10 mouse cellular contexts compared by ENCODE assay signal in the genomic region with DNA sequence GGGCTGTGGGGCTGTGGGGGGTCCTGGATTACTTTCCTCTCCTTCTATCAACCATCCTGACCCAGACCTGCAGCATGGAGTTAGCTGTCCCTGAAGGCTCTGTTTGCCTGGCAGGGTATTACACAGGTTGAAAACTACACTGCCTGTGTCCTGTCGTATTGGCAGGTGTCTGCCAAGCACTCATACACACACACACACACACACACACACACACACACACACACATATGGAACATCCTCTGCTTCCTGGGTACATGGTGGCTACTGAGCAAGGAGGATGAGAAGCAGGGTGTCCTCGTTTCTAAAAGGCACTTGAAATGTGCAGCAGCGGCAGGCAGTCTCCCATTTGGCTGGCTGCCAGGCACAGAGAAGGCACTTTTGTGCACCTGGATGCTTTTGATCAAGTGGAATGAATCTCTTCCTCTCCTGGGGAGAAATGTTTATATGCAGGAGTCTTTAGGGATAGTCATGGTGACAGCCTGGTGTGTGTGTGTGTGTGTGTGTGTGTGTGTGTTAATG. TPM values are rescaled to one million over a fixed set of nuclear protein-coding genes. Genes with fewer than 3 reads are reported as not detected.
DNase-seq lines count a peak whose midpoint lies in the region; ATAC-seq and TF ChIP-seq lines count a peak whose summit lies in the region.
"Had no signal": no experiment of that assay in that cellular context is flagged by ENCODE, and none has a peak within 500 bp of the region (broad histone marks: within the 10 kb centered on the region; RNA-seq: fewer than 3 reads in every experiment).

No protein-coding gene starts in this region.

- no peak overlapping the region for H3K4me2 ChIP-seq in kidney, embryonic 14.5 days (replicated peaks; ENCODE audit: low read depth, low read length)
- H3K4me2 ChIP-seq in embryonic facial prominence, embryonic 13.5 days: peak overlapping the region; percentile 45
- H3K4me2 ChIP-seq in hindbrain, embryonic 12.5 days (replicated peaks): peak overlapping the region; percentile 15
- peak overlapping the region; percentile 18; the same call in 1 of the 2 replicates for H3K4me2 ChIP-seq in neural tube, embryonic 14.5 days (ENCODE audit: low read depth, low read length)

- no peak for TF ChIP-seq POLR2A in thymus, adult 2 months (IDR thresholded peaks at IDR 0.05; ENCODE audit: control insufficient read depth, extremely low read depth, insufficient read depth, low read length, poor library complexity)

- H3K36me3 ChIP-seq in kidney, embryonic 14.5 days (ENCODE audit: control insufficient read depth, insufficient read depth, low read length): no peaks in the 10 kb centered on the region
- no peaks in the 10 kb centered on the region for H3K36me3 ChIP-seq in embryonic facial prominence, embryonic 13.5 days
- no peaks in the 10 kb centered on the region for H3K36me3 ChIP-seq in hindbrain, embryonic 12.5 days
- no peaks in the 10 kb centered on the region for H3K36me3 ChIP-seq in neural tube, embryonic 14.5 days (ENCODE audit: control insufficient read depth, insufficient read depth, low read length)
- no peaks in the 10 kb centered on the region for H3K36me3 ChIP-seq in thymus, adult 2 months (ENCODE audit: control insufficient read depth, insufficient read depth, low read length)

- no peak overlapping the region for H3K9ac ChIP-seq in kidney, embryonic 14.5 days (ENCODE audit: low read depth, low read length)
- H3K9ac ChIP-seq in embryonic facial prominence, embryonic 13.5 days: no peak overlapping the region
- H3K9ac ChIP-seq in hindbrain, embryonic 12.5 days: no peak overlapping the region
- no peak overlapping the region for H3K9ac ChIP-seq in neural tube, embryonic 14.5 days (replicated peaks; ENCODE audit: low read depth, low read length)

- peak; percentile 12 for DNase-seq in kidney, postnatal 14 days
- no peak for DNase-seq in layer of hippocampus, adult 18-20 months (ENCODE audit: low spot score in 2 of 2)
- DNase-seq in thymus, adult 2 months: no peak
- DNase-seq in thymus, postnatal 4 days: no peak

- no peak for TF ChIP-seq CTCF in thymus, adult 2 months (IDR thresholded peaks at IDR 0.05; ENCODE audit: borderline replicate concordance, control insufficient read depth, extremely low read depth, insufficient read depth, low read length, poor library complexity)

- H3K4me3 ChIP-seq in kidney, embryonic 14.5 days (ENCODE audit: low read length): no peak overlapping the region
- H3K4me3 ChIP-seq in embryonic facial prominence, embryonic 13.5 days: no peak overlapping the region
- H3K4me3 ChIP-seq in hindbrain, embryonic 12.5 days: no peak overlapping the region
- H3K4me3 ChIP-seq in neural tube, embryonic 14.5 days (ENCODE audit: low read depth, low read length): no peak overlapping the region
- H3K4me3 ChIP-seq in thymus, adult 2 months (ENCODE audit: control insufficient read depth, insufficient read depth, low read length): no peak overlapping the region

- H3K4me1 ChIP-seq in kidney, embryonic 14.5 days (ENCODE audit: control insufficient read depth, insufficient read depth, low read length): 0 out of 2 replicates have a peak, but pooled peaks cover 3% of the 10 kb centered on the region
- H3K4me1 ChIP-seq in embryonic facial prominence, embryonic 13.5 days: peaks cover 29% of the 10 kb centered on the region
- H3K4me1 ChIP-seq in hindbrain, embryonic 12.5 days: peaks cover 10% of the 10 kb centered on the region
- peaks cover 16% of the 10 kb centered on the region for H3K4me1 ChIP-seq in neural tube, embryonic 14.5 days (ENCODE audit: control insufficient read depth, insufficient read depth, low read length)
- H3K4me1 ChIP-seq in thymus, adult 2 months (replicated peaks; ENCODE audit: control insufficient read depth, insufficient read depth, low read length): no peaks in the 10 kb centered on the region

- H3K9me3 ChIP-seq in kidney, embryonic 14.5 days (ENCODE audit: control insufficient read depth, low read length): no peaks in the 10 kb centered on the region
- H3K9me3 ChIP-seq in embryonic facial prominence, embryonic 13.5 days: no peaks in the 10 kb centered on the region
- no peaks in the 10 kb centered on the region for H3K9me3 ChIP-seq in hindbrain, embryonic 12.5 days (replicated peaks)
- H3K9me3 ChIP-seq in neural tube, embryonic 14.5 days (ENCODE audit: control insufficient read depth, low read length): no peaks in the 10 kb centered on the region

- H3K27ac ChIP-seq in kidney, embryonic 14.5 days (ENCODE audit: low read depth, low read length): no peak overlapping the region
- peak overlapping the region; percentile 70 for H3K27ac ChIP-seq in embryonic facial prominence, embryonic 13.5 days
- peak overlapping the region; percentile 9; the same call in 1 of the 2 replicates for H3K27ac ChIP-seq in hindbrain, embryonic 12.5 days
- H3K27ac ChIP-seq in neural tube, embryonic 14.5 days (ENCODE audit: low read depth, low read length): peak overlapping the region; percentile 55; the same call in 1 of the 2 replicates
- no peak overlapping the region for H3K27ac ChIP-seq in thymus, adult 2 months (ENCODE audit: control insufficient read depth, insufficient read depth, low read length)

- H3K27me3 ChIP-seq in kidney, embryonic 14.5 days (ENCODE audit: control insufficient read depth, insufficient read depth, low read length): no peaks in the 10 kb centered on the region
- no peaks in the 10 kb centered on the region for H3K27me3 ChIP-seq in embryonic facial prominence, embryonic 13.5 days
- H3K27me3 ChIP-seq in hindbrain, embryonic 12.5 days: no peaks in the 10 kb centered on the region
- H3K27me3 ChIP-seq in neural tube, embryonic 14.5 days (ENCODE audit: control insufficient read depth, insufficient read depth, low read length): no peaks in the 10 kb centered on the region
- no peaks in the 10 kb centered on the region for H3K27me3 ChIP-seq in thymus, adult 2 months (ENCODE audit: control insufficient read depth, insufficient read depth, low read length)

- 25% methylated on average over 3 of the region's 3 CpGs for WGBS in kidney, embryonic 14.5 days
- 7% methylated on average over 3 of the region's 3 CpGs for WGBS in embryonic facial prominence, embryonic 13.5 days
- WGBS in hindbrain, embryonic 12.5 days: 27% methylated on average over 3 of the region's 3 CpGs
- 18% methylated on average over 3 of the region's 3 CpGs for WGBS in neural tube, embryonic 14.5 days
- 37% methylated on average over 3 of the region's 3 CpGs for WGBS in thymus, adult 2 months

- ATAC-seq in kidney, embryonic 14.5 days (ENCODE audit: low FRiP score, low TSS enrichment): no peak
- no peak for ATAC-seq in embryonic facial prominence, embryonic 13.5 days (ENCODE audit: insufficient number of reproducible peaks, insufficient read depth, low FRiP score, low TSS enrichment, low read depth)
- no peak for ATAC-seq in hindbrain, embryonic 12.5 days (ENCODE audit: low FRiP score)
- ATAC-seq in neural tube, embryonic 14.5 days (ENCODE audit: low read depth): peak; percentile 76
- ATAC-seq: activated CD4-positive, CD25-positive, alpha-beta regulatory T cell, adult 4 months; intestine, postnatal 0 days had no signal

RNA-seq across cellular contexts. Expression of gene Igf1, which starts 44.9 kb away (rescaled TPM):
- polyA plus RNA-seq in kidney, embryonic 14.5 days (2014; fragmentation: Nextera tagmentation; extraction: Ambion mirVana): 24.5 and 28.2 TPM in 2 replicates
- 70.6 and 74.3 TPM in 2 replicates for polyA plus RNA-seq in embryonic facial prominence, embryonic 13.5 days (2015; fragmentation: Nextera tagmentation; extraction: Ambion mirVana)
- 21.3 and 32.7 TPM in 2 replicates for polyA plus RNA-seq in hindbrain, embryonic 12.5 days (2016; fragmentation: Nextera tagmentation; extraction: Ambion mirVana)
- polyA plus RNA-seq in neural tube, embryonic 14.5 days (2014; fragmentation: Nextera tagmentation; extraction: Ambion mirVana): 25.7 and 31.1 TPM in 2 replicates
- 1 to 10 TPM; 5.8 to 6.2 TPM for total RNA-seq in layer of hippocampus, adult 18-20 months (2021)
- polyA plus RNA-seq in thymus, adult 2 months (2012; rRNA removed): 57.5 and 59.2 TPM in 2 replicates

Comparison
In these comparisons a context has a peak if more than half of its experiments do, and no peak if none do; other contexts are left out.
1. H3K27ac ChIP-seq: peak in embryonic facial prominence, embryonic 13.5 days (single experiment), hindbrain, embryonic 12.5 days (single experiment) and neural tube, embryonic 14.5 days (single experiment); none in kidney, embryonic 14.5 days (single experiment) and thymus, adult 2 months (single experiment).